Mouse (Mus musculus) embryonic facial prominence, embryonic 15.5 days (tissue): ENCODE data around the gene Mecom. TPM values are rescaled to one million over a fixed set of nuclear protein-coding genes. Genes with fewer than 3 reads are reported as not detected.

Experiments
- ATAC-seq: fragments of 200-750 bp; cut with Nextera tagmentation; 2 replicates; pipeline ENCODE4 v1.8.0; 2017; ENCODE audit warnings: low read depth, moderate TSS enrichment; ENCODE audit not compliant: insufficient number of reproducible peaks, low FRiP score, low TSS enrichment
- H3K27ac ChIP-seq: fragments of 300-500 bp; sonication (generic); replicated peaks from 2 replicates; pipeline ENCODE4 v1.5.1; 2015; ENCODE audit warnings: mild to moderate bottlenecking, inconsistent platforms
- H3K27me3 ChIP-seq: fragments of 300-500 bp; sonication (generic); 2 replicates; pipeline ENCODE4 v1.6.1; 2015; ENCODE audit warnings: inconsistent platforms
- H3K36me3 ChIP-seq: fragments of 300-500 bp; sonication (generic); 2 replicates; pipeline ENCODE4 v1.6.1; 2015; ENCODE audit warnings: mild to moderate bottlenecking, inconsistent platforms
- H3K4me1 ChIP-seq: fragments of 300-500 bp; sonication (generic); 2 replicates; pipeline ENCODE4 v1.6.1; 2015; ENCODE audit warnings: inconsistent platforms
- H3K4me2 ChIP-seq: fragments of 300-500 bp; sonication (generic); replicated peaks from 2 replicates; pipeline ENCODE4 v1.6.1; 2015; ENCODE audit warnings: mild to moderate bottlenecking, inconsistent platforms
- H3K4me3 ChIP-seq: fragments of 300-500 bp; sonication (generic); replicated peaks from 2 replicates; pipeline ENCODE4 v1.5.1; 2015; ENCODE audit warnings: mild to moderate bottlenecking, inconsistent platforms
- H3K9ac ChIP-seq: fragments of 300-500 bp; sonication (generic); 2 replicates; pipeline ENCODE4 v1.6.1; 2015; ENCODE audit warnings: inconsistent platforms
- H3K9me3 ChIP-seq: fragments of 300-500 bp; sonication (generic); replicated peaks from 2 replicates; pipeline ENCODE4 v1.6.1; 2016; ENCODE audit warnings: inconsistent platforms
- WGBS: fragments of 180-500 bp; shearing (Covaris S2); methylation state at CpG from one replicate; pipeline ENCODE4 v1.1.7; 2015; 5-methylcytosine and 5-hydroxymethylcytosine counted together
- polyA plus RNA-seq: library from polyadenylated mRNA; unstranded; fragments of >200 nt; fragmentation: Nextera tagmentation; extraction: Ambion mirVana; gene quantifications from 2 replicates; pipeline ENCODE4 v1.2.1, GENCODE M21; 2015

Mecom gene
- polyA plus RNA-seq, 1 experiment from 2014 or later = 8.8 TPM

DNA sequence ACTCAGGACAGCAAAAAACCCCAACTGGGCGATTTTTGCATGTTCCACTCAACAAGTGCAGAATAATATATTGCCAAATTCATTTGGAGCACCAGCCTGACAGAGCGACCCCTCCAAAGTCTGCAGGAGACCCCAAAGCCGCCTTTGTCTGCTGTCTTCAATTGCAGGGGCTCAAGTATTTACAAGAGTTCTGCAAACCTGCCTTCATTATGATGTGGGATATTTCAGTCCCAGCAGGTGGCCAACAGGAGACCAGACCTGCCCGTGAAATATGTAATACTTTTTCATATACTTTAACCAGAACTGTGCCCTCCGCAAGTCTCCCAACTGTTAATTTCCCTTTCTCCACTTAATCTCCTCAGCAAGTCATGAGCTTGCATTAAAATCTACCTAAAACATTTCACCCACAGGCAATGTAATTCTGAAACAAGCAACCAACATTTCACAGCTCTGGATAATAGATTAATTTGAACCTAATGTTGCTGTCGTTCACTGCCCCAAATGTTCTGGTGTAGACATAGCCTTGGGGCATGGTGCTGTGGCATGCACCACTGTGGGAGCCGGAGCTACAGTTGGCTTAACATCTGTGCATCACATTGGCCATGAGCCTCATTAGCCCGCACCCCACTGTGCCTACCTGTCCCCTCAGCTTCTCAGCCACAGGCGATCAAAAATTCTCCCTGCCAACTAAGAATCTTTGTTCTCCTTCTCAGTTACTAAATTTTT, 439.7 kb downstream of the Mecom start:
- H3K4me1 ChIP-seq = no peaks in the 10 kb centered on the region

GRCm38 (mm10) chr3:30106481-30106880, 441.3 kb downstream of the Mecom start:
- ATAC-seq = no peak
- Histone ChIP-seq H3K9ac (no peak overlapping the region), H3K4me1 (no peaks in the 10 kb centered on the region)

More for the DNA sequence above, 439.7 kb downstream of the Mecom start:
- Histone ChIP-seq H3K36me3 (no peaks in the 10 kb centered on the region), H3K9ac (no peak overlapping the region), H3K4me2 (no peak overlapping the region), H3K27me3 (0 out of 2 replicates have a peak, but pooled peaks cover 3% of the 10 kb centered on the region), H3K9me3 (no peaks in the 10 kb centered on the region), H3K27ac (no peak overlapping the region), H3K4me3 (no peak overlapping the region)
- WGBS = 59% methylated on average over 9 of the region's 9 CpGs
- no peak for ATAC-seq

DNA sequence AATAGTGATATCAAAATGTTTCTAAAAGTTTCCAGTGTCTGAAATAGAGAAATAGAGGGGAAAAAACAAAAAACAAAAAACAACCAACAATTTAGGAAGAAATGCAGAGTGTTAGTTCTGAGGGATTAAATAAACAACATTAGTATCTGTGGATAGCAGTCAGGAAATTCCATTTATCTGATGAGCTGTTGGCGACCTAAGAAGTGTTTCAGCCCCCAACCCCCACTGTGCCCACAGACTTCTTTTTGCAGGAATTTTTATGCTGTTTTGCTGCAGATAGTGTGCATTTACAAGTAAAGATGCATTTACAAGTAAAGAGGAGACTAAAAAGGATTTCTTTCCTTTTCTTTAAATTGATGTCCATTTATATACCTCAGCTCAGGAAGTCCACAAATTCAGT, 441.9 kb downstream of the Mecom start:
- Histone ChIP-seq H3K4me3 (no peak overlapping the region), H3K36me3 (no peaks in the 10 kb centered on the region), H3K27me3 (0 out of 2 replicates have a peak, but pooled peaks cover 3% of the 10 kb centered on the region), H3K27ac (no peak overlapping the region), H3K9me3 (no peaks in the 10 kb centered on the region), H3K4me2 (no peak overlapping the region), H3K4me1 (no peaks in the 10 kb centered on the region), H3K9ac (no peak overlapping the region)
- no peak for ATAC-seq
- 45% methylated on average over 1 of the region's 1 CpGs for WGBS

More at GRCm38 (mm10) chr3:30106481-30106880, 441.3 kb downstream of the Mecom start:
- Histone ChIP-seq H3K9me3 (no peaks in the 10 kb centered on the region), H3K27ac (no peak overlapping the region), H3K27me3 (0 out of 2 replicates have a peak, but pooled peaks cover 3% of the 10 kb centered on the region), H3K36me3 (no peaks in the 10 kb centered on the region), H3K4me3 (no peak overlapping the region), H3K4me2 (no peak overlapping the region; the same call in 1 of the 2 replicates)
- WGBS = 58% methylated on average over 18 of the region's 18 CpGs

GRCm38 (mm10) chr3:30105194-30105823, 442.5 kb downstream of the Mecom start:
- no peak overlapping the region for H3K27ac ChIP-seq
- H3K36me3 ChIP-seq = no peaks in the 10 kb centered on the region
- no peaks in the 10 kb centered on the region for H3K9me3 ChIP-seq
- H3K9ac ChIP-seq = no peak overlapping the region
- ATAC-seq = no peak
- H3K4me3 ChIP-seq = no peak overlapping the region
- no peaks in the 10 kb centered on the region for H3K4me1 ChIP-seq
- 19% methylated on average over 15 of the region's 15 CpGs for WGBS
- 0 out of 2 replicates have a peak, but pooled peaks cover 3% of the 10 kb centered on the region for H3K27me3 ChIP-seq
- H3K4me2 ChIP-seq = peak overlapping the region; percentile 23

DNA sequence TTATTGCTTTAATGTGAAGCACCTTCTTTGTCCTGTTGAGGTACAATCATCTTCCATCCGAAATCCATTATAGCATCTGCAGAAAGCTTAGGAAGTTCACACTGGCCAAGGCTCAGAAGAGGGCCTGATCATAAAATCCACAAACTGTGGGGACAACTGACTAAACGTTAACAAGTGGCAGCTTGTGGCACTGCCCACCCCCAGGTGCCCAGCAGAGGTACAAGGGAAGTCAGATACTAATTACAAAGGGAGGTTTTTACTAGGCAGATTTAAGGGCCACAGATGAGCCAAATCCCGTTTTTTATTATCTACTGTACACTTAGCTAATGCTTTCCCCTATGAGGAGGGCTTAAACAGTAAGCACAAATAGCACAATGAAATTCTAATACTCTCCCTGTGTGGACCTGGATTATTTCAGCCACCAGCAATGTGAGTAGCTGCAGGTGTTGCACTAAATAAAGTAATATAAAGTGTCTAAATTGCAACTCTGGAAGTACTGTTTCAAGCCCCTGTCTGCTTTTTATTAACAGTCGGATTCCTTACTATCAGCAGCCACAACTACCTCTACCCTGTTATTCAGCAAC, 443.2 kb downstream of the Mecom start:
- 38% methylated on average over 4 of the region's 4 CpGs for WGBS
- Histone ChIP-seq H3K9me3 (no peaks in the 10 kb centered on the region), H3K27ac (no peak overlapping the region), H3K4me2 (peak overlapping the region; percentile 23; the same call in 1 of the 2 replicates), H3K4me3 (no peak overlapping the region), H3K27me3 (0 out of 2 replicates have a peak, but pooled peaks cover 3% of the 10 kb centered on the region), H3K36me3 (no peaks in the 10 kb centered on the region), H3K9ac (no peak overlapping the region), H3K4me1 (no peaks in the 10 kb centered on the region)
- no peak for ATAC-seq

GRCm38 (mm10) chr3:30101146-30101545, 446.7 kb downstream of the Mecom start:
- Histone ChIP-seq H3K4me2 (no peak overlapping the region), H3K4me3 (no peak overlapping the region), H3K9ac (no peak overlapping the region), H3K4me1 (no peaks in the 10 kb centered on the region), H3K27me3 (0 out of 2 replicates have a peak, but pooled peaks cover 3% of the 10 kb centered on the region), H3K27ac (no peak overlapping the region), H3K36me3 (no peaks in the 10 kb centered on the region), H3K9me3 (no peaks in the 10 kb centered on the region)
- ATAC-seq = no peak
- WGBS = 63% methylated on average over 4 of the region's 4 CpGs

- 60% methylated on average over 3 of the region's 3 CpGs for WGBS
- no peak overlapping the region for H3K27ac ChIP-seq
Measured at GRCm38 (mm10) chr3:30097713-30098112, 450.1 kb downstream of the Mecom start.

GRCm38 (mm10) chr3:30097129-30097528, 450.7 kb downstream of the Mecom start:
- Histone ChIP-seq H3K4me3 (no peak overlapping the region), H3K27me3 (no peaks in the 10 kb centered on the region), H3K27ac (no peak overlapping the region), H3K9ac (no peak overlapping the region), H3K9me3 (no peaks in the 10 kb centered on the region), H3K36me3 (no peaks in the 10 kb centered on the region), H3K4me1 (no peaks in the 10 kb centered on the region), H3K4me2 (no peak overlapping the region)
- 54% methylated on average over 4 of the region's 4 CpGs for WGBS
- no peak for ATAC-seq

More at GRCm38 (mm10) chr3:30097713-30098112, 450.1 kb downstream of the Mecom start:
- Histone ChIP-seq H3K27me3 (no peaks in the 10 kb centered on the region), H3K9ac (no peak overlapping the region), H3K4me1 (no peaks in the 10 kb centered on the region), H3K9me3 (no peaks in the 10 kb centered on the region), H3K36me3 (no peaks in the 10 kb centered on the region), H3K4me3 (no peak overlapping the region), H3K4me2 (no peak overlapping the region)
- ATAC-seq = no peak

- no peaks in the 10 kb centered on the region for H3K4me1 ChIP-seq
- no peaks in the 10 kb centered on the region for H3K9me3 ChIP-seq
- ATAC-seq = no peak
- no peak overlapping the region for H3K4me3 ChIP-seq
- H3K36me3 ChIP-seq = no peaks in the 10 kb centered on the region
- 69% methylated on average over 1 of the region's 1 CpGs for WGBS
- no peaks in the 10 kb centered on the region for H3K27me3 ChIP-seq
- H3K9ac ChIP-seq = no peak overlapping the region
- H3K4me2 ChIP-seq = no peak overlapping the region
- H3K27ac ChIP-seq = no peak overlapping the region
Measured at GRCm38 (mm10) chr3:30093005-30093404, 454.8 kb downstream of the Mecom start.

DNA sequence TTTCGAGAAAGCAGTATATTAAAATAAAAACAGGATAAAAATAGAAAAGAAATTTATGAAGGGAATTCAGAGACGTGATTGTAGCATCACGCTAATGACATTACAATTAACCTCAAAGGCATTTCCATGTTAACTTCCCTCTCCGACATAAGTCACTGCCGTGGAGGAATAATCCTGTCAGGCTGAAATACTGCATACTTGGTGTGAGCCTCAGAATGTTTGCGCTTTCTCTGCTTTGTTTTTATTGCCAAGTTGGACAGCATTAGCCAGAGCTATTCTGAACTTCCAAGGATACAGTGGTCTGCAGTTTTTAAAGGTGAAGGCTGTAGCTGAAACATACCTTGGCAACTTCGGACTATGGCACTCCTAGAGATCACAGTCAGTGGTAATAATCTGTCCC, 455.3 kb downstream of the Mecom start:
- Histone ChIP-seq H3K36me3 (no peaks in the 10 kb centered on the region), H3K4me2 (no peak overlapping the region), H3K4me1 (no peaks in the 10 kb centered on the region), H3K4me3 (no peak overlapping the region), H3K27ac (no peak overlapping the region), H3K27me3 (no peaks in the 10 kb centered on the region), H3K9me3 (no peaks in the 10 kb centered on the region), H3K9ac (no peak overlapping the region)
- no peak for ATAC-seq
- WGBS = 64% methylated on average over 7 of the region's 7 CpGs

DNA sequence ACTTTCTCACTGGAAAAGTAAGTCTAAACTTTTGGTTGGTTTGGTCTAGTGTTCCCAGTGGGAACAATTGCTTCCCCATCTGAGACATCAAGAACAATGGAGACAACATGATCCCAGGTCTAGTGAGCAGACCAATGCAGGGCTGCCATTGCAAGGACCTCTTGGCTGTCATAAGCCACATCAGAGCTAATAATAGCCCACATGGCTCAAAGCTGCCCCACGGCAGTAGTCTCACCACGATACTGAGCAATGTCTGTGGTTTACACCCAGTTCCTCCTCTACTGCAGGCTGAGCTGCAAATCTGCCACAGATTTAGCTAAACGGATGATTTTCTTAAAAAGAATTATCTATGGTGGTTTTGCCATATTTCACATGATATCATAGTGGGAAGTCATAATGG, 455.9 kb downstream of the Mecom start:
- H3K9ac ChIP-seq = no peak overlapping the region
- no peak overlapping the region for H3K4me3 ChIP-seq
- WGBS = 42% methylated on average over 3 of the region's 3 CpGs
- no peaks in the 10 kb centered on the region for H3K36me3 ChIP-seq
- H3K9me3 ChIP-seq = no peaks in the 10 kb centered on the region
- no peaks in the 10 kb centered on the region for H3K27me3 ChIP-seq
- H3K4me2 ChIP-seq = no peak overlapping the region
- H3K27ac ChIP-seq = no peak overlapping the region
- no peaks in the 10 kb centered on the region for H3K4me1 ChIP-seq
- no peak for ATAC-seq
